Mouse (Mus musculus) neural tube, embryonic 12.5 days (tissue): ENCODE results near the gene Ascc3. TPM values are rescaled to one million over a fixed set of nuclear protein-coding genes. Genes with fewer than 3 reads are reported as not detected.
A peak's percentile ranks its signal among the peaks of the same experiment; 100 is the strongest.

Experiments
- ATAC-seq: fragments of 200-750 bp; cut with Nextera tagmentation; 2 replicates; pipeline ENCODE4 v1.8.0; 2017; ENCODE audit warnings: low read depth, mild to moderate bottlenecking, moderate TSS enrichment, moderate library complexity; ENCODE audit not compliant: low FRiP score
- H3K27ac ChIP-seq: fragments of 300-500 bp; sonication (generic); 2 replicates; pipeline ENCODE4 v1.5.1; 2016
- H3K27me3 ChIP-seq: fragments of 300-500 bp; sonication (generic); replicated peaks from 2 replicates; pipeline ENCODE4 v1.6.1; 2016; ENCODE audit warnings: mild to moderate bottlenecking
- H3K36me3 ChIP-seq: fragments of 300-500 bp; sonication (generic); 2 replicates; pipeline ENCODE4 v1.6.1; 2016; ENCODE audit warnings: mild to moderate bottlenecking
- H3K4me1 ChIP-seq: fragments of 300-500 bp; sonication (generic); 2 replicates; pipeline ENCODE4 v1.6.1; 2016
- H3K4me2 ChIP-seq: fragments of 300-500 bp; sonication (generic); replicated peaks from 2 replicates; pipeline ENCODE4 v1.6.1; 2016; ENCODE audit warnings: mild to moderate bottlenecking
- H3K4me3 ChIP-seq: fragments of 300-500 bp; sonication (generic); 2 replicates; pipeline ENCODE4 v1.5.1; 2016
- H3K9ac ChIP-seq: fragments of 300-500 bp; sonication (generic); 2 replicates; pipeline ENCODE4 v1.6.1; 2016; ENCODE audit warnings: mild to moderate bottlenecking
- H3K9me3 ChIP-seq: fragments of 300-500 bp; sonication (generic); 2 replicates; pipeline ENCODE4 v1.6.1; 2016; ENCODE audit warnings: mild to moderate bottlenecking
- WGBS: fragments of 180-500 bp; shearing (Covaris S2); methylation state at CpG from one replicate; pipeline ENCODE4 v1.1.7; 2016; 5-methylcytosine and 5-hydroxymethylcytosine counted together
- polyA plus RNA-seq: library from polyadenylated mRNA; unstranded; fragments of >200 nt; fragmentation: Nextera tagmentation; extraction: Ambion mirVana; gene quantifications from 2 replicates; pipeline ENCODE4 v1.2.1, GENCODE M21; 2016

The Ascc3 gene
- polyA plus RNA-seq, 1 experiment from 2014 or later = 21.1 TPM

GRCm38 (mm10) chr10:50763457-50764310, 171.2 kb downstream of the Ascc3 start:
- Histone ChIP-seq H3K4me1 (peaks cover 4% of the 10 kb centered on the region; the same call in 1 of the 2 replicates), H3K9ac (no peak overlapping the region), H3K27ac (no peak overlapping the region), H3K27me3 (peaks cover 6% of the 10 kb centered on the region; the same call in 1 of the 2 replicates), H3K36me3 (no peaks in the 10 kb centered on the region), H3K9me3 (no peaks in the 10 kb centered on the region), H3K4me2 (no peak overlapping the region), H3K4me3 (no peak overlapping the region)
- WGBS = 29% methylated on average over 7 of the region's 7 CpGs
- ATAC-seq = peak; percentile 90

GRCm38 (mm10) chr10:50772811-50773210, 180.3 kb downstream of the Ascc3 start:
- ATAC-seq = no peak
- Histone ChIP-seq H3K27me3 (no peaks in the 10 kb centered on the region), H3K27ac (no peak overlapping the region), H3K9me3 (no peaks in the 10 kb centered on the region), H3K9ac (no peak overlapping the region), H3K4me2 (no peak overlapping the region), H3K4me1 (no peaks in the 10 kb centered on the region), H3K4me3 (no peak overlapping the region), H3K36me3 (no peaks in the 10 kb centered on the region)
- WGBS = 74% methylated on average over 2 of the region's 2 CpGs

GRCm38 (mm10) chr10:50773846-50774245, 181.4 kb downstream of the Ascc3 start:
- 92% methylated on average over 2 of the region's 2 CpGs for WGBS
- Histone ChIP-seq H3K27me3 (no peaks in the 10 kb centered on the region), H3K4me3 (no peak overlapping the region), H3K4me1 (no peaks in the 10 kb centered on the region), H3K27ac (no peak overlapping the region), H3K9me3 (no peaks in the 10 kb centered on the region), H3K4me2 (no peak overlapping the region), H3K9ac (no peak overlapping the region), H3K36me3 (no peaks in the 10 kb centered on the region)
- no peak for ATAC-seq

GRCm38 (mm10) chr10:50792840-50793239, 200.4 kb downstream of the Ascc3 start:
- H3K4me1 ChIP-seq = no peaks in the 10 kb centered on the region
- H3K36me3 ChIP-seq = no peaks in the 10 kb centered on the region
- 58% methylated on average over 5 of the region's 5 CpGs for WGBS
- no peak overlapping the region for H3K27ac ChIP-seq
- no peaks in the 10 kb centered on the region for H3K27me3 ChIP-seq
- H3K9ac ChIP-seq = no peak overlapping the region
- no peak overlapping the region for H3K4me3 ChIP-seq
- no peak overlapping the region for H3K4me2 ChIP-seq
- H3K9me3 ChIP-seq = no peaks in the 10 kb centered on the region
- ATAC-seq = 0 out of 2 replicates have a peak, but pooled peaks have one; percentile 33

GRCm38 (mm10) chr10:50801594-50801993, 209.1 kb downstream of the Ascc3 start:
- no peak for ATAC-seq
- 75% methylated on average over 2 of the region's 2 CpGs for WGBS

GRCm38 (mm10) chr10:50802380-50802779, 209.9 kb downstream of the Ascc3 start:
- WGBS = 82% methylated on average over 2 of the region's 2 CpGs
- Histone ChIP-seq H3K27ac (no peak overlapping the region), H3K9me3 (no peaks in the 10 kb centered on the region), H3K4me1 (no peaks in the 10 kb centered on the region), H3K4me3 (no peak overlapping the region), H3K36me3 (no peaks in the 10 kb centered on the region), H3K9ac (no peak overlapping the region), H3K4me2 (no peak overlapping the region), H3K27me3 (no peaks in the 10 kb centered on the region)
- ATAC-seq = no peak

More at GRCm38 (mm10) chr10:50801594-50801993, 209.1 kb downstream of the Ascc3 start:
- H3K36me3 ChIP-seq = no peaks in the 10 kb centered on the region
- no peak overlapping the region for H3K9ac ChIP-seq
- no peaks in the 10 kb centered on the region for H3K4me1 ChIP-seq
- no peak overlapping the region for H3K4me3 ChIP-seq
- H3K27me3 ChIP-seq = no peaks in the 10 kb centered on the region
- no peaks in the 10 kb centered on the region for H3K9me3 ChIP-seq
- H3K27ac ChIP-seq = no peak overlapping the region
- no peak overlapping the region for H3K4me2 ChIP-seq

- H3K4me1 ChIP-seq = no peaks in the 10 kb centered on the region
- H3K36me3 ChIP-seq = no peaks in the 10 kb centered on the region
- no peaks in the 10 kb centered on the region for H3K9me3 ChIP-seq
- no peak overlapping the region for H3K4me2 ChIP-seq
- no peak overlapping the region for H3K4me3 ChIP-seq
- ATAC-seq = no peak
- H3K9ac ChIP-seq = no peak overlapping the region
- 96% methylated on average over 2 of the region's 2 CpGs for WGBS
- H3K27ac ChIP-seq = no peak overlapping the region
- H3K27me3 ChIP-seq = no peaks in the 10 kb centered on the region
These were observed 213.7 kb downstream of the Ascc3 start for GRCm38 (mm10) chr10:50806166-50806565.

- 69% methylated on average over 1 of the region's 1 CpGs for WGBS
- no peak overlapping the region for H3K4me2 ChIP-seq
- peaks cover 5% of the 10 kb centered on the region; the same call in 1 of the 2 replicates for H3K36me3 ChIP-seq
- no peak overlapping the region for H3K9ac ChIP-seq
- no peaks in the 10 kb centered on the region for H3K9me3 ChIP-seq
- H3K27me3 ChIP-seq = no peaks in the 10 kb centered on the region
- H3K27ac ChIP-seq = no peak overlapping the region
- H3K4me3 ChIP-seq = no peak overlapping the region
- no peak for ATAC-seq
- no peaks in the 10 kb centered on the region for H3K4me1 ChIP-seq
These were observed 229.9 kb downstream of the Ascc3 start for GRCm38 (mm10) chr10:50822363-50822762.

- Histone ChIP-seq H3K9me3 (no peaks in the 10 kb centered on the region), H3K9ac (no peak overlapping the region), H3K4me1 (no peaks in the 10 kb centered on the region), H3K27ac (no peak overlapping the region), H3K4me2 (no peak overlapping the region), H3K4me3 (no peak overlapping the region), H3K27me3 (no peaks in the 10 kb centered on the region), H3K36me3 (peaks cover 5% of the 10 kb centered on the region; the same call in 1 of the 2 replicates)
- ATAC-seq = no peak
These were observed 234.4 kb downstream of the Ascc3 start for GRCm38 (mm10) chr10:50826829-50827228.

GRCm38 (mm10) chr10:50834533-50834932, 242.1 kb downstream of the Ascc3 start:
- no peaks in the 10 kb centered on the region for H3K36me3 ChIP-seq
- ATAC-seq = no peak
- no peak overlapping the region for H3K4me3 ChIP-seq
- no peak overlapping the region for H3K4me2 ChIP-seq
- H3K9me3 ChIP-seq = no peaks in the 10 kb centered on the region
- no peaks in the 10 kb centered on the region for H3K4me1 ChIP-seq
- H3K27me3 ChIP-seq = no peaks in the 10 kb centered on the region
- H3K27ac ChIP-seq = no peak overlapping the region
- no peak overlapping the region for H3K9ac ChIP-seq
- 93% methylated on average over 2 of the region's 2 CpGs for WGBS

GRCm38 (mm10) chr10:50843363-50843762, 250.9 kb downstream of the Ascc3 start:
- 84% methylated on average over 3 of the region's 3 CpGs for WGBS
- Histone ChIP-seq H3K27me3 (no peaks in the 10 kb centered on the region), H3K4me3 (no peak overlapping the region), H3K4me1 (no peaks in the 10 kb centered on the region), H3K36me3 (no peaks in the 10 kb centered on the region), H3K4me2 (no peak overlapping the region), H3K9ac (no peak overlapping the region), H3K27ac (no peak overlapping the region), H3K9me3 (no peaks in the 10 kb centered on the region)
- no peak for ATAC-seq

GRCm38 (mm10) chr10:50868202-50868601, 275.7 kb downstream of the Ascc3 start:
- 85% methylated on average over 4 of the region's 4 CpGs for WGBS

GRCm38 (mm10) chr10:50876952-50877351, 284.5 kb downstream of the Ascc3 start:
- 92% methylated on average over 5 of the region's 5 CpGs for WGBS
- no peak for ATAC-seq

More at GRCm38 (mm10) chr10:50868202-50868601, 275.7 kb downstream of the Ascc3 start:
- Histone ChIP-seq H3K27me3 (no peaks in the 10 kb centered on the region), H3K9ac (no peak overlapping the region), H3K27ac (no peak overlapping the region), H3K9me3 (no peaks in the 10 kb centered on the region), H3K4me3 (no peak overlapping the region), H3K4me2 (no peak overlapping the region), H3K36me3 (no peaks in the 10 kb centered on the region), H3K4me1 (no peaks in the 10 kb centered on the region)
- ATAC-seq = no peak

More at GRCm38 (mm10) chr10:50876952-50877351, 284.5 kb downstream of the Ascc3 start:
- Histone ChIP-seq H3K9ac (no peak overlapping the region), H3K4me3 (no peak overlapping the region), H3K27ac (no peak overlapping the region), H3K4me1 (no peaks in the 10 kb centered on the region), H3K4me2 (no peak overlapping the region), H3K9me3 (no peaks in the 10 kb centered on the region), H3K36me3 (no peaks in the 10 kb centered on the region), H3K27me3 (no peaks in the 10 kb centered on the region)
